Mouse (Mus musculus) CH12.LX (cell line): ENCODE data around the gene Hfm1. TPM values are rescaled to one million over a fixed set of nuclear protein-coding genes. Genes with fewer than 3 reads are reported as not detected.

Experiments
- DNase-seq: peaks from one replicate; pipeline ENCODE4 v3.0.0-alpha.2; 2013; ENCODE audit errors: extremely low read depth
- H3K27ac ChIP-seq: 2 replicates; pipeline ENCODE4 v1.5.1; 2012; ENCODE audit warnings: low read depth, mild to moderate bottlenecking, control low read depth, moderate library complexity; ENCODE audit not compliant: insufficient read depth
- H3K27me3 ChIP-seq: replicated peaks from 2 replicates; pipeline ENCODE3; 2012; ENCODE audit warnings: inconsistent platforms
- H3K36me3 ChIP-seq, 2 experiments: replicated peaks in 1 of 2; 2 replicates each; pipeline versions ENCODE3 to v1.6.1; 2012; ENCODE audit warnings: inconsistent platforms in 1 of 2, low read length in 1 of 2, mild to moderate bottlenecking in 1 of 2, mixed read lengths in 1 of 2, moderate library complexity in 1 of 2; ENCODE audit not compliant: control insufficient read depth in 1 of 2, insufficient read depth in 1 of 2
- H3K4me1 ChIP-seq, 2 experiments: 2 replicates each; pipeline ENCODE4 v1.6.1; 2012; ENCODE audit warnings: inconsistent platforms in 1 of 2, moderate library complexity in 1 of 2; ENCODE audit not compliant: insufficient read depth in 2 of 2, control insufficient read depth in 1 of 2
- H3K4me2 ChIP-seq: 2 replicates; pipeline ENCODE4 v1.6.1; 2012; ENCODE audit warnings: low read depth, mild to moderate bottlenecking, control low read depth; ENCODE audit not compliant: poor library complexity, insufficient read depth, severe bottlenecking
- H3K4me3 ChIP-seq, 3 experiments: fragments of 150-350 bp in 1 of 3; sonication (generic) in 1 of 3; replicated peaks in 1 of 3; 2 replicates each; pipeline versions ENCODE3 to v1.5.1; 2011 to 2012; ENCODE audit warnings: low read depth in 2 of 3, low read length in 2 of 3, mild to moderate bottlenecking in 2 of 3, moderate library complexity in 2 of 3, control low read depth in 1 of 3, improper control_type of control experiment in 1 of 3, inconsistent platforms in 1 of 3, mixed read lengths in 1 of 3; ENCODE audit not compliant: poor library complexity in 1 of 3
- H3K79me2 ChIP-seq: replicated peaks from 2 replicates; pipeline ENCODE4 v1.6.1; 2012; ENCODE audit warnings: mild to moderate bottlenecking, moderate library complexity; ENCODE audit not compliant: control insufficient read depth, poor library complexity, insufficient read depth, severe bottlenecking; ENCODE audit errors: extremely low read depth
- H3K9ac ChIP-seq: 2 replicates; pipeline ENCODE4 v1.6.1; 2012; ENCODE audit warnings: low read depth, mild to moderate bottlenecking, control low read depth, moderate library complexity; ENCODE audit not compliant: insufficient read depth
- H3K9me3 ChIP-seq: replicated peaks from 2 replicates; pipeline ENCODE3; 2012; ENCODE audit warnings: low read length, inconsistent platforms, mixed read lengths
- BHLHE40 ChIP-seq: IDR thresholded peaks from 2 replicates; pipeline ENCODE4 v1.6.1; 2011; ENCODE audit warnings: mild to moderate bottlenecking, low read depth, low read length, improper control_type of control experiment
- CHD1 ChIP-seq: IDR thresholded peaks from 2 replicates; pipeline ENCODE4 v1.6.1; 2012; ENCODE audit warnings: low read depth, low read length, improper control_type of control experiment, inconsistent platforms
- CTCF ChIP-seq, 2 experiments: IDR thresholded peaks in 1 of 2; conservative IDR thresholded peaks in 1 of 2; 2 replicates each; pipeline ENCODE4 v1.5.1; 2011 to 2012; ENCODE audit warnings: low read depth in 2 of 2, low read length in 2 of 2, improper control_type of control experiment in 1 of 2, inconsistent platforms in 1 of 2, mild to moderate bottlenecking in 1 of 2, moderate library complexity in 1 of 2
- E2F4 ChIP-seq: IDR thresholded peaks from 2 replicates; pipeline ENCODE4 v1.6.1; 2011; ENCODE audit warnings: low read depth, low read length, improper control_type of control experiment; ENCODE audit not compliant: insufficient replicate concordance
- EP300 ChIP-seq: IDR thresholded peaks from 2 replicates; pipeline ENCODE4 v1.6.1; 2011; ENCODE audit warnings: low read length, improper control_type of control experiment
- ETS1 ChIP-seq: conservative IDR thresholded peaks from 2 replicates; pipeline ENCODE4 v1.6.1; 2012; ENCODE audit warnings: low read depth, mild to moderate bottlenecking, inconsistent platforms, low read length, improper control_type of control experiment, moderate library complexity
- HCFC1 ChIP-seq: IDR thresholded peaks from 2 replicates; pipeline ENCODE4 v1.6.1; 2012; ENCODE audit warnings: low read depth, mild to moderate bottlenecking, inconsistent platforms, low read length, improper control_type of control experiment
- IRF4 ChIP-seq: IDR thresholded peaks from 2 replicates; pipeline ENCODE4 v1.6.1; 2014; ENCODE audit warnings: low read depth, mild to moderate bottlenecking, inconsistent platforms, low read length, improper control_type of control experiment
- JUN ChIP-seq: IDR thresholded peaks from 2 replicates; pipeline ENCODE4 v1.6.1; 2011; ENCODE audit warnings: low read depth, mild to moderate bottlenecking, low read length, improper control_type of control experiment, moderate library complexity; ENCODE audit not compliant: insufficient read depth
- JUND ChIP-seq: conservative IDR thresholded peaks from 2 replicates; pipeline ENCODE4 v1.6.1; 2011; ENCODE audit warnings: low read depth, low read length, improper control_type of control experiment
- KAT2A ChIP-seq: IDR thresholded peaks from 2 replicates; pipeline ENCODE4 v1.6.1; 2012; ENCODE audit warnings: low read length, improper control_type of control experiment, inconsistent platforms; ENCODE audit not compliant: insufficient replicate concordance
- MAFK ChIP-seq: IDR thresholded peaks from 2 replicates; pipeline ENCODE4 v1.6.1; 2011; ENCODE audit warnings: low read length, improper control_type of control experiment; ENCODE audit not compliant: insufficient replicate concordance
- MAX ChIP-seq: IDR thresholded peaks from 2 replicates; pipeline ENCODE4 v1.6.1; 2011; ENCODE audit warnings: low read length, improper control_type of control experiment
- MAZ ChIP-seq: IDR thresholded peaks from 2 replicates; pipeline ENCODE4 v1.6.1; 2012; ENCODE audit warnings: low read depth, mild to moderate bottlenecking, inconsistent platforms, low read length, improper control_type of control experiment, moderate library complexity
- MEF2A ChIP-seq: IDR thresholded peaks from 2 replicates; pipeline ENCODE4 v1.6.1; 2014; ENCODE audit warnings: low read depth, mild to moderate bottlenecking, inconsistent platforms, low read length, improper control_type of control experiment, borderline replicate concordance
- MXI1 ChIP-seq: IDR thresholded peaks from 2 replicates; pipeline ENCODE4 v1.6.1; 2011; ENCODE audit warnings: mild to moderate bottlenecking, low read depth, low read length, improper control_type of control experiment
- MYC ChIP-seq: IDR thresholded peaks from 2 replicates; pipeline ENCODE4 v1.6.1; 2011; ENCODE audit warnings: low read depth, mild to moderate bottlenecking, improper control_type of control experiment, low read length
- NRF1 ChIP-seq: IDR thresholded peaks from 2 replicates; pipeline ENCODE4 v1.6.1; 2014; ENCODE audit warnings: low read depth, mild to moderate bottlenecking, inconsistent platforms, low read length, improper control_type of control experiment, moderate library complexity
- POLR2A ChIP-seq: IDR thresholded peaks from 2 replicates; pipeline ENCODE4 v1.6.1; 2011; ENCODE audit warnings: low read depth, mild to moderate bottlenecking, improper control_type of control experiment, low read length
- POLR2AphosphoS2 ChIP-seq: IDR thresholded peaks from 2 replicates; pipeline ENCODE4 v1.6.1; 2011; ENCODE audit warnings: low read depth, low read length, improper control_type of control experiment
- RAD21 ChIP-seq: IDR thresholded peaks from 2 replicates; pipeline ENCODE4 v1.6.1; 2011; ENCODE audit warnings: low read depth, mild to moderate bottlenecking, low read length, improper control_type of control experiment, moderate library complexity
- RCOR1 ChIP-seq: conservative IDR thresholded peaks from 2 replicates; pipeline ENCODE4 v1.6.1; 2012; ENCODE audit warnings: low read depth, mild to moderate bottlenecking, inconsistent platforms, low read length, improper control_type of control experiment
- SIN3A ChIP-seq: IDR thresholded peaks from 2 replicates; pipeline ENCODE4 v1.6.1; 2012; ENCODE audit warnings: low read length, improper control_type of control experiment, inconsistent platforms
- SMC3 ChIP-seq: IDR thresholded peaks from 2 replicates; pipeline ENCODE4 v1.6.1; 2011; ENCODE audit warnings: low read depth, low read length, improper control_type of control experiment
- TCF12 ChIP-seq: IDR thresholded peaks from 2 replicates; pipeline ENCODE4 v1.6.1; 2014; ENCODE audit warnings: low read depth, mild to moderate bottlenecking, inconsistent platforms, low read length, improper control_type of control experiment
- UBTF ChIP-seq: IDR thresholded peaks from 2 replicates; pipeline ENCODE4 v1.6.1; 2012; ENCODE audit warnings: low read depth, mild to moderate bottlenecking, inconsistent platforms, low read length, improper control_type of control experiment, moderate library complexity
- USF1 ChIP-seq: IDR thresholded peaks from 2 replicates; pipeline ENCODE4 v1.6.1; 2014; ENCODE audit warnings: low read depth, mild to moderate bottlenecking, inconsistent platforms, low read length, improper control_type of control experiment
- ZC3H11A ChIP-seq: IDR thresholded peaks from 2 replicates; pipeline ENCODE4 v1.6.1; 2012; ENCODE audit warnings: low read depth, mild to moderate bottlenecking, inconsistent platforms, low read length, improper control_type of control experiment
- ZKSCAN1 ChIP-seq: IDR thresholded peaks from 2 replicates; pipeline ENCODE4 v1.6.1; 2012; ENCODE audit warnings: low read depth, inconsistent platforms, low read length, improper control_type of control experiment, borderline replicate concordance
- ZMIZ1 ChIP-seq: IDR thresholded peaks from 2 replicates; pipeline ENCODE4 v1.6.1; 2012; ENCODE audit warnings: low read depth, mild to moderate bottlenecking, inconsistent platforms, low read length, improper control_type of control experiment
- ZNF384 ChIP-seq: IDR thresholded peaks from 2 replicates; pipeline ENCODE4 v1.6.1; 2012; ENCODE audit warnings: low read depth, low read length, improper control_type of control experiment, inconsistent platforms
- dilution Hi-C: fragments of 300-500 bp; cut with MboI; formaldehyde crosslinking; loops from 2 replicates; pipeline ENCODE4 v1.14.3; 2020; ENCODE audit warnings: low sequenced_read_pairs; ENCODE audit not compliant: extremely low pct_unique_long_range_greater_than_20kb, extremely low pct_ligation_motif_present
- in situ Hi-C: fragments of 300-500 bp; cut with MboI; formaldehyde crosslinking; loops from 3 replicates; pipeline ENCODE4 v1.14.3; 2019; ENCODE audit warnings: low sequenced_read_pairs, low pct_ligation_motif_present, low pct_unique_long_range_greater_than_20kb, mixed read lengths
- polyA plus RNA-seq: library from polyadenylated mRNA; unstranded; fragments of >175 nt; gene quantifications from 2 replicates; pipeline ENCODE4 v1.2.1, GENCODE M21; 2012; ENCODE audit warnings: low read depth; ENCODE audit not compliant: insufficient read length
- total RNA-seq, 2 experiments: library from RNA; depleted of rRNA; stranded (reverse); fragments of 300-350 nt in 1 of 2; fragments of >200 nt in 1 of 2; gene quantifications; 2 replicates each; pipeline ENCODE4 v1.2.3; 2012 to 2014

The Hfm1 gene
- total and polyA plus RNA-seq, 3 experiments: not detected

DNA sequence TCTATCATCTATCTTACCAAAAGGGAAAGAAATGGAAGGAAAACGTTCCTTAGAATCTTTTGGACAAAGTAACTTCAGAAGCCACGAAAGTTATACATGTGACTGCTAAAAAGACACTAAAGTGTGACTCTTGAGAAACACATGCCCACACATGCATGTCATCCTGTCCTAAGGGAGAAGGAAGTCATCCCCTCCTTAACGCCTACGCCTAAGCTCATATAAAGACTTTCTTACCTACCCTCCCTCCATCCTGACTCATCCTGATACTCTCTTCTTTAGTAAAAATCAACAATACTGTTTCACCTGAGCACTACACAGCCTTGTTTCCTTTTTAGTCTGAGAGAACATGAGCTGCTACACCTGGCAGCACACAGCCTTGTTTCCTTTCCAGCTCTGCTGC lies 40.6 kb downstream of the Hfm1 start:
- H3K9me3 ChIP-seq: no peaks in the 10 kb centered on the region
- dilution Hi-C loops: no loop called here
- 0 out of 2 replicates have a peak overlapping the region, but pooled peaks have one; percentile 38 for H3K4me2 ChIP-seq
- H3K79me2 ChIP-seq: no peaks in the 10 kb centered on the region
- TF ChIP-seq MAZ (no peak), JUND (peak; percentile 86), MAX (peak; percentile 70), ETS1 (peak; percentile 48), IRF4 (peak; percentile 85), ZMIZ1 (no peak), EP300 (peak; percentile 80), SIN3A (0 out of 2 replicates have a peak, but pooled peaks have one; percentile 34), USF1 (no peak), BHLHE40 (peak; percentile 90), MYC (0 out of 2 replicates have a peak, but pooled peaks have one; percentile 42), MXI1 (no peak), JUN (peak; percentile 54), KAT2A (no peak), CHD1 (no peak), ZNF384 (no peak), ZKSCAN1 (no peak), CTCF (conservative IDR thresholded peaks at IDR 0.05 in 1 of 2, IDR thresholded peaks at IDR 0.05 in 1 of 2; ENCODE audit: low read depth in 2 of 2, low read length in 2 of 2) (no peak), UBTF (no peak), MAFK (no peak)
- no peak overlapping the region for H3K27ac ChIP-seq
- H3K4me1 ChIP-seq: peaks cover 10 to 40% of the 10 kb centered on the region in 2 experiments
- H3K27me3 ChIP-seq: no peaks in the 10 kb centered on the region
- H3K36me3 ChIP-seq: no peaks in the 10 kb centered on the region
- no peak overlapping the region for H3K9ac ChIP-seq
- in situ Hi-C loops: no loop called here
- H3K4me3 ChIP-seq: no peak overlapping the region
- DNase-seq: peak; percentile 35

DNA sequence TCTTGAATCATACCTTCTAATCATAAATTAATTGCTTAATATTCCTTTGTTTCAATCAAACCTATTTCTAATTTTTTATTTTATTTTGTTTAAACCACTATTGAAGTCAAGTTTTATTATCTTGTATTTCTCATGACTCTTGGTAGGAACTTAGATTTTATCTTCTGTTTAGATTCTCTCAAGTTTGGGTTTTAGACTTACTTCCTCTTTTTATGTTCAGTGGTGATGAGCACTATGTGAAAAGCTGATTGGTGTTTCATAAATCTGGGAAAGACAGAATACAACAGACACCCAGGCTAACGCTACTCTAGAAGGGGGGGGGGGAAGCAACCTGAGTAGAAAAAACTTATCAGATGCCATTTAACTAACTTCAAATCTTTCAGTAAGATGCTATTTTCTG lies 49.7 kb downstream of the Hfm1 start:
- H3K27me3 ChIP-seq: no peaks in the 10 kb centered on the region
- dilution Hi-C loops: no loop called here
- no peak for DNase-seq
- H3K4me3 ChIP-seq: no peak overlapping the region
- no peaks in the 10 kb centered on the region for H3K79me2 ChIP-seq
- TF ChIP-seq RCOR1 (no peak), SMC3 (no peak), ZKSCAN1 (no peak), POLR2A (no peak), E2F4 (no peak), HCFC1 (no peak), BHLHE40 (no peak), JUND (no peak), TCF12 (no peak), NRF1 (no peak), ZC3H11A (no peak), ETS1 (no peak), MAX (no peak), KAT2A (no peak), EP300 (no peak), POLR2AphosphoS2 (no peak), MEF2A (no peak), RAD21 (no peak), JUN (no peak)
- no peaks in the 10 kb centered on the region for H3K36me3 ChIP-seq
- peaks cover 0 to 5% of the 10 kb centered on the region in 2 experiments; a peak in 1 of 4 replicates for H3K4me1 ChIP-seq
- no peak overlapping the region for H3K4me2 ChIP-seq
- in situ Hi-C loops: no loop called here
- H3K27ac ChIP-seq: no peak overlapping the region
- H3K9me3 ChIP-seq: no peaks in the 10 kb centered on the region
- no peak overlapping the region for H3K9ac ChIP-seq
